Mouse (Mus musculus) lung, postnatal 10 days (tissue): Measurements from ENCODE around the gene Pmepa1.
A peak's percentile ranks its signal among the peaks of the same experiment; 100 is the strongest.

Experiments
- DNase-seq: peaks from one replicate; pipeline ENCODE4 v3.0.0; 2021

Gene Pmepa1

DNA sequence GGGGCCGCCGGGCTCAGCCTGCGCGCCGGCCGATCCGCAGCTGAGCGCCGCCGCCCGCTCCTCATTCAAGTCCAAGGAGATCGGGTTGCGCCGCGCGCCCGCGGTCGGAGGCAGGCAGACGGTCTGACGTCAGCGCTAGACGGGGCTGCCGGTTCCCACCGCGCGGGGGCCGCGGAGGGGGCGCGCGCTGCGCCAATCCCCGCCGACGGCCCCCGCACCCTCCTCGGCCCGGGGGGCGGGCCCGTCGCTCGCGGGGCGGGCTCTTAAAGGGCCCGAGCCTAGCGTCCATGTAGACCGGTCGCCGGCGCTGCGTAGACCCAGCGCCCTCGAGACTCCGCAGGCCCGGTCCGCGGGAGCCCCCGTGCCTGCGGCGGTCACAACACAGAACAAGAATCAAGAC, at the start of gene Pmepa1:
Gene Pmepa1 (minus strand): TSS at position 125 of the 400 bp plus-strand sequence.
- DNase-seq: peak; percentile 95

DNA sequence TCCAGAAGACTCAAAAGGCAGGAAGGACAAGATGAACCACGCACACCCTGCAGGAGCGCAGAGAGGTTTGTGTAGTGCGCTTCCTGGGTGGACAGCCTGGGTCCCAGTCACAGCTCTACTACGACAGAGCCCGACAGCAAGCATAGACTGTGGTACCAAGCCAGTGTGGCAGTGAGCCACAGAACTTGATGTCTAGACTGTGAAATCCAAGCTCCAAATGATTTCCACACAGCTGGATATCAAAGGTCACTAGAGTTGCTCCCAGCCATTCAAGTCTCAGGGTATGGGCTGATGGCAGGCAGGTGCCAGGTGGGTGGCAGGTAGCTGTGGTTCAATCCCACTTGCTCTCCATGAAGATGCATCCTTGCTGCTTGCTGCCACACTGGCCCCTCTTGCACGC, 45.4 kb upstream of the Pmepa1 start:
- DNase-seq: peak; percentile 56

DNA sequence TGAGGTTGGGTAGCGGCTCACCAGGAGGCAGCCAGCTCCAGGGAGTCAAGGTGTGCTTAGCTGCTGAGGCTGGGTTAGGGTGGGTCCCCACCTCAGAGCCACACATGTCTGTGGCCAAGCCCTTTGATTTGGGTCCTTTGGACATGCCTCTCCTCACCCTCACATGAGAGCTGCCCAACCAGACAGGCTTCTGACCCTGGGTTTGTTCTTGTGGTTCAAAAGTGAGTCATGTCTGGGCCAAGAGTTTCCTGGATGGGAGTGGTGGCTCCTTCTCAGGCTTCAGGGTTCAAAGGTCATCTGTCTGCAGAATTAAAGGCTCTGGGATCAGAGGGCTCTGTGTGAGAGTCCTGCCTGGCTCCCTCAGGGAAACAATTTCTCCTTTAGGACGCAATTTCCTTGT, 44.9 kb upstream of the Pmepa1 start:
- no peak for DNase-seq

DNA sequence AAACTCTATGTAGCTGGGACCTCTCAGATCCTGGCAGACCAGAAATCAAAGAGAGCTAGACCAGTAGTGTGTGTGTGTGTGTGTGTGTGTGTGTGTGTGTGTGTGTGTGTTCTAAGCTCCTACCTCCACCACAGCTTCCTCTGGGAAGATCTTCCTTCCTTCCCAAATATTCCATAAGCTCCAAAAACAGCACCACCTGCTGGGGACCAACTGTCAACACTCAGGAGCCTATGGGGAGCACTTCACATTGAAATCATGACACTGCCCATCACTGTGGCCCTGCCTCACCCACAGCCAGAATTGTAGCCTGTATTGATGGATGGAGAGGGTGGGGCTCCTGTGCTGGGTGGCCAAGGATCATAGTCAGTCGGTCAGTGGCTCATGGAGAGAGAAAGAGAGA, 38.0 kb upstream of the Pmepa1 start:
- DNase-seq: no peak

DNA sequence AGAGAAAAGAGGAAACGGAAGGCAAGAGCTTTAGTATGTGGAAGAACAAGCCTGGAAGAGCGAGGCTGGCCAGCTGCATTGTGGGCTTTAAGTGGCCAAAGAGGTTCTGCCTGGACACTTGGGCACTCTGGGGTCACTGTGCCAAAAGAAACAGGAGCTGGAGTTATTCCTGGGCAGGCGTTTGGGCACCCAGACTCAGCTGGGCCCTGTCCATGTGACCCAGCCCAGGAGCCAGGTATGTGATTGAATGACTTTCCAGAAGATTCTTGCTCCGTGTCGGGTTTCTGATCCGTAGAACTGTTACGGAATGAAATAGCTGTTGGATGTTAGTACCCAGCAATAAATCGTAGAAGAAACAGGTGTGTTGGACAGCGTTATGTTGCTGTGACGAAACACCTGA, 32.2 kb upstream of the Pmepa1 start:
- no peak for DNase-seq

DNA sequence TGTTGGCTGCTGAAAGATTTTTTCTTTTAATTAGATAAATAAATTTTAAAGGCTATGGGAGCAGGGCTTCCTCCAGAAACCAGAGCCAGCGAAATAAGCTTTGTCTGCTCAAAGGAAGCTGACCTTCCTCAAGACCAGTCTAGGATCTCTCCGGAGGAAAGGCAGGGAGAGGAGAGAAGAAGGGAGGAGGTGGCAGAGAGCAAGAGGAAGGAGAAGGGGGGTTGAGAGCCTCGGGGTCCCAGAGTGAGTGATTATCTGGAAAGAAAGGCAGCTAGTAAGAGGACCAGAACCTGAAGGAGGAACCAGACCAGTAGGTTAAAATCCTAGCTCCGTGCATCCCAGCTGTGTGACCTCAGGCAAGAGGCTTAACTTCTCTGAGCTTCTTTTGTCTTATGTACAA, 31.7 kb upstream of the Pmepa1 start:
- no peak for DNase-seq

DNA sequence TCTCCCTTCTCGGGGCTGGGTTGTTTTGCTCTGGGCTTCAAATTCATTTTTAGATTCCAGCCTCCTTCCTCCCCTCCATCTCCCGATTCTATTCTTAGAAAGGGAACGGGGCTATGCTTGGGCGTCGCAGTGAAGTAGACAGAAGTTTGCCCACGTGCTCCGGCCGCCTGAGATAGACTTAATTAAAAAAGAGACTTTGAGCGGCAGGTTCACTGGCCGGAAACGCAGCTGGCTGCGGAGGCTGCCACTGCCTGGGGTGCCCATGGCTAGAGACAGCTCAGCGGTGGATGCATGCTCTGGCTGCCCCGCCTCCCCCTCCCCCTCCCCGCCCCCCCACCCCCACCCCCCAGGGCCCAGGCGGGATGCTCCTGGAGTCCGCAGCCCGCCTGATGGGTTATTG, 31.2 kb upstream of the Pmepa1 start:
- DNase-seq: peak; percentile 44

DNA sequence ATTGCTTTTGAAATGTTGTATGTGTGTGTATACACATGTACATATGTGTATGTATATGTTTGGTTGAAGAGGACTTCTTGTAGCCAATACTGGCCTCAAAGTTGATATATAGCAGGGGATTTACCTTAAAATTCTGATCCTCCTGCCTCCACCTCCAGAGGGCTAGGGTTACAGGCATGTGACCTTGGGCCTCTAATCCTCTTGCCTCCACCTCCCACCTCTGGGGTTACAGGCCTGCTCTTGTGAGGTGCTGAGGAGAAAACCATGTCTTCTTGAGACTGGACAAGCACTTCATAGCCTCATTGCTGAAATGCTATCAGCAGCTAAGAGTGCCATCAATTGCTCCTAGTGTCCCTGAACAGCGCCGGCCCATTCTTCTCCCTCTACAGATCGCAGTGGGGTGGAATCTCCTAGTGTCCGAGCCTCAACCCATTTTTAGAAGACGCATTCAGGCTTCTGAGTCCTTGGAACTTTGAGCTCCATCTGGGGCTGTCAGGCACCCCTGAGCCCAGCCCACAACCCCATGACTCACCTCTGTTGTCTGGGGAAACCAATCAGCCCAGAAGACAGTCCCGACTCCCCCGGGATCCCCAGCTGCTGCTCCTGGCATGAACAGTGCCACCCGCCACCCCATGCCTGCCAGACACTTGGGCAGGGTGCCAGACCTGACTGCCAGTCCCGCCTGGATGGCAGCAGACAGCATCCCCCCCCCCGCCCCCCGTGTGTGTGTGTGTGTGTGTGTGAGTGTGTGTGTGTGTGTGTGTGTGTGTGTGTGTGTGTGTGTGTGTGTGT, 30.6 kb upstream of the Pmepa1 start:
- peak; percentile 73 for DNase-seq

DNA sequence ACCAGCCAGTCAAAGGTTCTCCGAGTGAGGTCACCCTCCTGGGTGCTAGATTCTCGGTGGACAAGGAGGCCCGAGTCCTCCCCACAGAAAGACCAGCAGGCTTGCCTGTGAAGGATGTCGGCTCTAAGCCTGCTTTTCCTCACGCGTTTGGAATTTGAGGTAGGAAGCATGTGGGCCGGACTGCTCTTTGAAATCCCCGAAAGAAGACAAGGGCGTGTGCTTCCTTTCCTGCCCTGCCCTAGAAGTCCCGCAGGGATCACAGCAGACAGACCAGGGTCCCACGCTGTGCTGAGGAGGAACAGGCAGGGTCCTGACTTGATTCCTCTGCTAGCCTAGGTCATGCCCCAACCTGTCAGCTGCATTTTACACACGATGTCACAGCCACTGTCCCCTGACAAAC, 28.7 kb upstream of the Pmepa1 start:
- no peak for DNase-seq

DNA sequence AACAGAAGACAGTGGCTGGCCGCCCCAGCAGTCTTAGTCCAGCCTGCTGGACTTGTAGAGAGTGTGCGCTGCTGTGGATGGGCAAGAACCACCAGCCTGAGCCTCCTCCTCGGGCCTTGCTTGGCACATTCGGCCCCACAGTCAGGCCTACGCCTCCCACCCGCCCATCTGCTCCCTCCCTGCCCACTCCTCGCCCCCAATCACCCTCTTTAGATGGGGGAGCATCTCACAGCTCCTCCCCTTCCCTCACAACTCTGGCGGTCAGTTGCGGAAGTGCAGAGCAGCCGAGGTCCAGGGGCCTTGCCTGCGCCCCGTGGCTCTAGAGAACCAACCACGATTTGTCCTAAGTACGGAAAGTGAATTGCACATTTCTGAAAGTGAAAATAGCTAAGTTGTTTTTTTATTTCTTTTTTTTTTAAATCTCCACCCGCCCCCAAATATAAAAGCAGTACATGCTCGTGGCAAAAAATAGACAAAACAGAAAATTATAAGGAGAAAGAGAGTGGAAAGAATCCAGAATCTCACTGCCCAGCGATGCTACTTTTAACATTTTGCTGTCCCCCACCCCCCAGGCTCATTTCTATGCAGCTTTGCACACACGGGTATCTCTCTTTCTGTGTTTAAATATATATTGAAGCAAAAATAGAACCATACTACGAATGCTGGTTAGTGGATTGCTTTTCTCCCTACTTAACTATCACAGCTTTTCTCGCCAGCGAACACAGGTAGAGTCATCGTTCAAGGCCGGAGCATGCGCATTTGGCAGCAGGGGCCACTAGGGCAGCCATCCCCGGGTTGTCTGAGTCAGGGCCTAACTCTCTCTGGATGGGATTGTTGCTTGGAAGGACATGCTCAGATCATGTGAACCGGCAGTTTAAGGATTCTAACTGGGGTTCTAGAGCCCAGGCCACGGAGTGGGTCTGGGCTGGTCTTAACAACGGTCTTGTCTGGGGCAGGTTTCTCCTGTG, 24.6 kb upstream of the Pmepa1 start:
- peak; percentile 82 for DNase-seq

DNA sequence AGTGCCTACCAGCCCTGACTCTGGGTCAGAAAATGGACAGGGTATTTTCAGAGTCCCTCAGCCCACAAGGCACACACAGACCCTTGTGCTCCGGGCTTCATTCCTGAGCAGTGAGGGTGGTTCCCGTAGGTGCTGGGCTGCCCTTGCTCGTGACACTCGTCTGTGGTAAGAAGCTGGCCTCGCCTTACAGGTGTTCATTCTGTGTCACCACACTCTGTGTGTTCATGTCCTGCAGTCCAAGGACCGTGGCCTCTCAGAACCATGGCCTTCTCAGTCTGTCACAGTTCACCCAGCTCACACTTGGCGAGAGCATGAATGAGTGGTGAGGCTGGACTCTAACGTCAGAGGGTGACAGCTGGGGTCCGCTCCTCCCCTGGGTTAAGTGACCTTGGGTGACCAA, 20.1 kb upstream of the Pmepa1 start:
- DNase-seq: no peak

DNA sequence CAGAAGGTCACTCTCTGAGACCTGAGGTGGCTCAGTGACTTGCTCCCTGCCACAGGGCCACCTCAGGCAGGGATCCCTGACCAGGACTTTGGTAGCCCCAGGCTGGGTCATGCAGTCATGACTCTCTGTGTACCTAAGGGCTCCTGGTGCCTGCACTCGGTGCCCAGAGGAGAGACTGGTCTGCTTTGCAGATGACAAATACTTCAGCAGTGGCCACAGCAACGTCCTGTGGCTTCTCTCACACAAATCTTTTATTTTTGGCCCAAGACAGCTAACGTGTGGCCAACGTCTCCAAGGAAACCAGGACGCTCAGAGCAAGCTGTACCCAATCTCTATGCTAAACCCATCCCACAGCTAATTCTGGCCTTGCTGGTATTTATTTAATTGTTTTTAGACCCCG, 16.7 kb upstream of the Pmepa1 start:
- DNase-seq: peak; percentile 64

DNA sequence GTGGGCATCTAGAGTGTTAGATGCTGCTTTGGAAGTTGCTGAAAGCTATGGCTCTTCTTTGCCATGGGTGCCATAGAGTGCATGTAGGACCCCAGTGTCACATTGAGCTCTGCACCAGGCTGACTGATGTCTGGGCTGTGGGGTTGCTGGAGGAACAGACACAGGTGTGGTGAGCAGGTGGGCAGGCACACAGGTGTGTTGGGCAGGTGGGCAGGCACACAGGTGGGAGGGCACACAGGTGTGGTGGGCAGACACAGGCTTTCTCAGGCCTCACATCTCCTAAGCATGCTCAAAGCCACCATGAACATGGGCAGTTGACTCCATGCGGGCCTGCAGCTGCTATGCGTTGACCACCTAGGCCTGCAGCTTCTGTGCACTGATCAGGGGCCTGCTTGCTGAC, 16.2 kb upstream of the Pmepa1 start:
- no peak for DNase-seq

DNA sequence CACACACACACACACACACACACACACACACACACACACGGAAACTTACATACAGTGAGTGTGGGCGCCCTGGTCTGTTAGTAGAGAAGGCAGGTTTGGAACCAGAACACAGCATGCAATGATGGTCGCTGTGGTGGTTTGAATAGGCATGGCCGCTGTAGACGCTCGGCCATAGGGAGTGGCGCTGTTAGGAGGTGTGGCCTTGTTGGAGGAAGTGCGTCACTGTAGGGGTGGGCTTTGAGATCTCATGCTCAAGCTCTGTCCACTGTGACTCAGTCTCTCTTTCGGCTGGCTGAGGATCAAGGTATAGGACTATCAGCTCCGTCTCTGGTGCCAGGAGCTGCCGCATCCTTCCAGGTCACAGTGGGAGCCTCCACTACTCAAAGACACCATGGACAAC, 14.6 kb upstream of the Pmepa1 start:
- DNase-seq: no peak

DNA sequence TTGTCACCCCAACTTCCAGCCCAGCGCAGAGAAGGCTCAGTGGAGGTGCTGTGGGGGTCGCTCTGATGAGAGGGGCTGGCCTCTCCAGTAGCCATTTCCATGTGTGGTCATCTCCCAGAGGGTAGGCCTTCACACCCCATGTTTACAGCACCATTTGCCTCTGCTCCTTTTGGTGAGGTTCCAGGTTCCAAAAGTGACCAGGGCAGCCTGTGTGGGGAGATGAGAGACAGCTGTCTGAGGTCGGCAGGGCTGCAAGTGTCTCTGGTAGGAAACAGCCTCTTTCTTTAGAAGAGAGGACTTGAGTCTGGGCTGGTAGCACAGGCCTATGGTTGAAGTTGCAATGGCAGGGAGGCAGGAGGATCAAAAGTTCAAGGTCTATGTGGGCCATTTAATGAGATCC, 13.6 kb upstream of the Pmepa1 start:
- peak; percentile 80 for DNase-seq

DNA sequence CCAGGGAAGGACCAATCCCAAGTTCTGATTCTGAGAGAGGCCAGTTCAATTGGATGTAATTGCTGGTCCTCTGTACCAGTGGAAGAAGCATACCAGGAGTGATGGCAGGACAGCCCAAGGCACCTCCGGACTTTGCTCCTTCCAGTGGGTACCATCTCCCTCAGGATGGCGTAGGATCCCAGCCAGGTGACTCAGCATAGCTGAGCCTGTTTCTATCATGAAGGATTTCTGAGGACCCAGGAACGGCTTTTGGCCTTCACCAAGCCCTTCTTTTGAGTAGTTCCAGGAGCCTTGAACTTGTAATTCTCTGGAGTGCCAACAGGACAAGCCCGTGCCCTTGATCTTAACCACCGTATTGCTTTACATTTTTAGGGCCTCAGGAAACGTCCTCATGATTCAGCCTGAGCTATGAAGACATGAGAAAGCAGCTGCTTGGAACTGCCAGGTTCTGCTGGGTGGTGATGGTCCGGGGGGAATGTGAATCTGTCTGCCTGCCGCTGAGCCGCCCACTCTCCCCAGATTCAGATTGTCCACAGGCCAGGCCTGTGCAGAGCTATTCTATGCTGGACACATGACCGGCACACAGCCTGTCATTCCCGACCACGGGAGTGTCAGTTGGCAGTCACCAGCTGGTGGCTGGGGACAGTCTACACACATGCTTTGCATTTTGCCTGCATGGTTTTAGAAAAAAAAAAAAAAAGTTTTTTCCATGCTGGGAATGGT, 9.6 kb upstream of the Pmepa1 start:
- DNase-seq: peak; percentile 44

DNA sequence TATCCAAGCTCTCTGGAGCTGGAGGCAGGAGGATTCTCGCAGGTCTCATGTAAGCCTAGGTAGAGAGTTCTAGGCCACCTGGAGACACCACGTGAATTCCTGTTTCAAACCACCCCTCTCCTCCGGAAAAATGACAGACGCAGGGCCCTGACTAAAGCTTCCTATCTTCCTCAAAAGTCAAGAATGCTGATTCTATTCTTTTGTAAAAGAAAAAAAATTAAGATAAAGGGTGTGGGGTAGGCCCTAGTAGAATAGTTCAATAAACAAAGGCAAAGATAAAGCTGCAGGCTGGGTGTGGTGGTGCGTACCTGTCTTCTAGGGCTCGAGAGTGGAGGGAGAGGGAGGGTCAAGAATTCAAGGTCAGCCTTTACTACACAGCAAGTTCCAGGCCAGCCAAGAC, 8.4 kb upstream of the Pmepa1 start:
- DNase-seq: no peak

DNA sequence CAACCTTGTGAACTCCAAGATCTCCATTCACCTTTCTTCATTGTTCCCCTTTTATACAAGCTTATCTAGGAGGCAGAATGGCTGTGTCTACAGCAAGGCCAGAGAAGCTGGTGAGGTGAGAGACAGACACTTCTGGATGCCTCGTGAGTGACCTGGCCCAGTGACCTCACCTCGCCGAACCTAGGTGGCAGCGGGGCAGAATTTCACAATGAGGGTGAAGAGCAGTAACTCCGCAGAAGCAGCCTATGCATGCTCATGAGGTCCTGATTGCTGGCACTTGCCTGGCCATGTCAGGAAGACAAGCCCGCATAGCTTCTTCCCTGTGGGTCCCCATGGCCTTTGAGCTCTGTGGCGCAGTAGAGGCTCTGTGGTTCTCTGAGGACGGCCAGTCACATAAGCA, 5.9 kb upstream of the Pmepa1 start:
- DNase-seq: no peak

DNA sequence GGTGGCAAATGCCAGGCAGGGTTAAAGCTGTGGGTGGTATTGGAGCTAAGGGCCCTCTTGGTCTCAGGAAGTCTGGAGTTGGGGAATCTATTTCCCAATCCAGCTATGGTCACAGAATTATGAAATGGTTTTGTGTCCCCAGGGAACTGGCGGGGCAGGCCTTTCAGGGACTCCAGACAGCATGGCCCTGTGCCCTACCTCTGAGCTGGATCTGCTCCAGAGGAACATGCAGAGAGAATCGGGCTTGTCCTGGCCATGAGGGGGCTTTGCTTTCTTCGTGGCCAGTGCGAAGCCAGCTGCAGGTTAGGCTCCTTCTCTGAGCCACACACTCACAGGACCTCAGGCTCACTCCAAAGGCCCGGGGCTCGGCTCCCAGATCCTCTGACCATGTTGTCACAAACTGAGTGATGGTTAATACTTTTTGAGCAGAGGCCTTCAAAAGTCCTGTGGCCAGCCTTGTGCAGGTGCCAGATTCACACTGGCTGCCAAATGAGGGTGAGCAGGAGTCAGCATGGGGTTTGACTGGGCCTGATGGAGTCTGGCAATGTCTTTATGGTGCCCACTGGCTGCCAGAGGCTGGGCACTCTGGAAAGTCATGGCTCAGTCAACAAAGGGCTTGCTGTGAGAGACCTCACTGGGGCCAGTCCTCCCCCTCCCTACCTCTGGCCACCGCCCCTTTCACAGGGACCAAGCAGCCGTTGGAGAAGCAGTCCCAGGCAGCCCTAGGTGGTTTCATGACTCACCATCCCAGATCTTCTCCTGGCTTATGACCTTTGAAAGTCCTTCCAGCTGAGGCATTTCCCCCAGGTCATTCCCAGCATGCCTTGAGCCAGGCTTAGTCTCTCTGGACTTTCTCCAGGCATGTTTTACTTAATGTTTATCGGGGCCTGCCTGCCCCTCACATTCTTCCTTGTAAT, 4.9 kb upstream of the Pmepa1 start:
- peak; percentile 71 for DNase-seq

DNA sequence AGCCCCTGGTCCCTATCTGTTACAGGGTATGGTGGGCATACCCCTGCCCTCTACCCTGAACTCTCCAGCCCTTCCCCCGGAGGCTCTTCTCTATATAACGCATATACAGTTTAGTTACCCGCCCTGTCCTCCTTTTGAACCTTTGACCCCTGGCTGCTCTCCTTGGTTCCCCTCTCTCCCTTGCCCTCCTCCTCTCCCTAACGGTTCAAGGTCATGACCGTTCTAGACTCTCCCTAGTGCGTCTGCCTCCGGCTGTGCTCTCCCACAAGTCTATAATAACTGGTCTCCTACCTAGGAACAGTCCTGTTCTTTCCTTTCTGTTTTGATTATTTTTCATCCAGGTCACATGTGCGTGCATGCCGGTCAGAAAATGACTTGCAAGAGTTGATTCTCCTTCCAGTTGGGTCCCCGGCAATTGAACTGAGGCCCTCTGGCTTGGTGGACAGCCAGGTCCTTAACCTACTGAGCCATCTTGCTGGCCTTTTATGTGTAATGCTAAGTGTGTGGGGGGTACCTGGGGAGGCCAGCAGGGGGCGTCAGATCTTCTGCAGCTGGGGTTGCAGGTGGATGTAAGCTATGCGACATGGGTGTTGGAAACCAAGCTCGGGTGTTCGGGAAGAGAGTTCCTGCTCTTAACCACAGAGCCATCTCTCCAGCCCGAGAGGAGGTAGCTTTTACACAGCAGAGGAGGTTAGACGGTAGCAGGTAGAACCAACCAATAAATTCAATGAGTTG, 2.7 kb upstream of the Pmepa1 start:
- DNase-seq: no peak

DNA sequence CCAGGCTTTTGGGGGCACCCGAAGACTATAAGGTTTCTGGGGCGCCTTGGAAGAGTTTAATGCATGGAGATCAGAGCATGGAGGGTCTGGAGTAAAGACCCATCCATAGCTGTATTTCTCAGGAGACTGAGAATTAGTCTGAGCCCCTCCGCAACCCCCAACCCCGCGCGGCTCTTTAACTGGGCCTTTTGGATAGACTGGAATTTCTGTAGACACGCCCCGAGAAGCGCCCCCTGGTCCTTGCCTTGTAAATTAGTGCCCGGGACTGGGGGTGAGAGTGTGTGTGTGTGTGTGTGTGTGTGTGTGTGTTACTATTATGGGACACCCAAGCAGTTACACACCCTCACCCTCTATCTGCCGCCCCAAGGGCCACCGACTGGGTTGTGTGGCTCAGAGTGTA, 526 bp upstream of the Pmepa1 start:
- DNase-seq: peak; percentile 77
